Mouse (Mus musculus) ES-E14 (cell line): ENCODE measurements around the gene Kncn. TPM values are rescaled to one million over a fixed set of nuclear protein-coding genes. Genes with fewer than 3 reads are reported as not detected.

ENCODE experiments used
- DNase-seq: peaks from one replicate; pipeline ENCODE4 v3.0.0-alpha.2; 2013; ENCODE audit warnings: low read depth, low spot score
- H3K27ac ChIP-seq: 2 replicates; pipeline ENCODE4 v1.5.1; 2012; ENCODE audit warnings: low read depth, mild to moderate bottlenecking, low read length, moderate library complexity, mixed read lengths; ENCODE audit not compliant: poor library complexity, insufficient read depth, severe bottlenecking
- H3K36me3 ChIP-seq: 2 replicates; pipeline ENCODE4 v1.6.1; 2012; ENCODE audit warnings: mild to moderate bottlenecking, low read length, moderate library complexity, mixed read lengths; ENCODE audit not compliant: control insufficient read depth, poor library complexity, insufficient read depth, severe bottlenecking
- H3K4me1 ChIP-seq, 2 experiments: fragments of 150-350 bp in 1 of 2; sonication (generic) in 1 of 2; 2 replicates each; pipeline ENCODE4 v1.6.1; 2012; ENCODE audit warnings: low read length in 2 of 2, mild to moderate bottlenecking in 1 of 2, mixed read lengths in 1 of 2; ENCODE audit not compliant: control insufficient read depth in 2 of 2, insufficient read depth in 2 of 2, poor library complexity in 1 of 2
- H3K4me3 ChIP-seq, 2 experiments: fragments of 150-350 bp in 1 of 2; sonication (generic) in 1 of 2; 2 replicates each; pipeline ENCODE4 v1.5.1; 2012; ENCODE audit warnings: low read length in 2 of 2, low read depth in 1 of 2, mild to moderate bottlenecking in 1 of 2, mixed read lengths in 1 of 2; ENCODE audit not compliant: insufficient read depth in 1 of 2, poor library complexity in 1 of 2, severe bottlenecking in 1 of 2
- H3K9ac ChIP-seq: 2 replicates; pipeline ENCODE4 v1.6.1; 2012; ENCODE audit warnings: low read depth, mild to moderate bottlenecking, low read length, mixed read lengths; ENCODE audit not compliant: poor library complexity, insufficient read depth, severe bottlenecking
- H3K9me3 ChIP-seq: fragments of 150-350 bp; sonication (generic); 2 replicates; pipeline ENCODE4 v1.6.1; 2012; ENCODE audit warnings: low read depth, mild to moderate bottlenecking, low read length; ENCODE audit not compliant: control insufficient read depth, insufficient read depth
- CHD2 ChIP-seq: IDR thresholded peaks from 2 replicates; pipeline ENCODE4 v1.6.1; 2014; ENCODE audit warnings: mild to moderate bottlenecking, low read depth, low read length, inconsistent platforms
- HCFC1 ChIP-seq: IDR thresholded peaks from 2 replicates; pipeline ENCODE4 v1.6.1; 2012; ENCODE audit warnings: low read length, inconsistent platforms, borderline replicate concordance; ENCODE audit not compliant: insufficient read depth
- MAFK ChIP-seq: IDR thresholded peaks from 2 replicates; pipeline ENCODE4 v1.6.1; 2014; ENCODE audit warnings: mild to moderate bottlenecking, low read depth, low read length, inconsistent platforms; ENCODE audit not compliant: insufficient read depth
- ZC3H11A ChIP-seq: IDR thresholded peaks from 2 replicates; pipeline ENCODE4 v1.6.1; 2012; ENCODE audit warnings: low read depth, mild to moderate bottlenecking, inconsistent platforms, low read length, borderline replicate concordance
- ZNF384 ChIP-seq: IDR thresholded peaks from 2 replicates; pipeline ENCODE4 v1.6.1; 2012; ENCODE audit warnings: low read depth, low read length, inconsistent platforms
- in situ Hi-C, 2 experiments: fragments of 600-800 bp; cut with MboI; formaldehyde crosslinking; loops; one replicate each; pipeline ENCODE4 v1.15.1; 2025; ENCODE audit warnings: low sequenced_read_pairs in 2 of 2, inconsistent platforms in 1 of 2; ENCODE audit not compliant: unreplicated experiment in 2 of 2
- total RNA-seq: library from RNA; depleted of rRNA; stranded (reverse); fragments of 300-350 nt; gene quantifications from 2 replicates; pipeline ENCODE4 v1.2.3, GENCODE M21; 2012; rRNA removed

The Kncn gene
- total RNA-seq, 1 experiment = not detected

- DNase-seq = no peak
- Histone ChIP-seq H3K9ac (no peak overlapping the region), H3K4me3 (no peak overlapping the region), H3K9me3 (no peaks in the 10 kb centered on the region), H3K4me1 (peaks cover 0 to 7% of the 10 kb centered on the region in 2 experiments; a peak in 1 of 4 replicates), H3K27ac (no peak overlapping the region), H3K36me3 (no peaks in the 10 kb centered on the region)
- in situ Hi-C loops = loop anchor here (10.0 to 25.0 kb wide), 3 partner anchors 875 to 1033 kb away; partner anchors contain the start of genes Foxd2 (in 2 of the 2) and Tal1 (in 2 of the 2)
- TF ChIP-seq CHD2 (no peak), ZNF384 (no peak), ZC3H11A (no peak), HCFC1 (no peak), MAFK (no peak)
These were observed 53.1 kb downstream of the Kncn start for GRCm38 (mm10) chr4:115937061-115937976.

- Histone ChIP-seq H3K27ac (no peak overlapping the region), H3K4me3 (peak overlapping the region; percentile 68 to 72; a peak in 1 of 4 replicates), H3K4me1 (peaks cover 0 to 8% of the 10 kb centered on the region in 2 experiments; a peak in 1 of 4 replicates), H3K36me3 (no peaks in the 10 kb centered on the region), H3K9me3 (no peaks in the 10 kb centered on the region), H3K9ac (no peak overlapping the region)
- DNase-seq = no peak
- in situ Hi-C loops = loop anchor here (10.0 to 25.0 kb wide), 3 partner anchors 876 to 1034 kb away; partner anchors contain the start of genes Foxd2 (in 2 of the 2) and Tal1 (in 2 of the 2)
- TF ChIP-seq ZC3H11A (no peak), HCFC1 (no peak), MAFK (no peak), CHD2 (no peak), ZNF384 (no peak)
These were observed 54.3 kb downstream of the Kncn start for GRCm38 (mm10) chr4:115938276-115939160.

Other genes starting within 250 kb of the Kncn start
- gene Cyp4b1, start 236.7 kb upstream of the Kncn start, total RNA-seq = not detected in 2 replicates
- 17.1 and 20.2 TPM in 2 replicates for gene Efcab14, start 146.7 kb upstream of the Kncn start, total RNA-seq
- 0.74 TPM in 1 of 2 replicates, not detected in the other for gene Tex38, start 103.4 kb upstream of the Kncn start, total RNA-seq
- 17.8 and 22.1 TPM in 2 replicates for gene Atpaf1, start 99.6 kb upstream of the Kncn start, total RNA-seq
- 4.0 and 8.3 TPM in 2 replicates for gene Mob3c, start 56.3 kb upstream of the Kncn start, total RNA-seq
- 18.5 and 24.0 TPM in 2 replicates for gene Mknk1, start 45.2 kb upstream of the Kncn start, total RNA-seq
- not detected in 2 replicates for gene 6430628N08Rik, start 6.3 kb downstream of the Kncn start, total RNA-seq
- gene Dmbx1, start 55.5 kb downstream of the Kncn start, total RNA-seq = 0.11 and 0.18 TPM in 2 replicates
- 5.9 and 15.5 TPM in 2 replicates for gene Faah, start 133.5 kb downstream of the Kncn start, total RNA-seq
- 24.8 and 36.8 TPM in 2 replicates for gene Nsun4, start 169.5 kb downstream of the Kncn start, total RNA-seq
- 405 and 420 TPM in 2 replicates for gene Uqcrh, start 190.7 kb downstream of the Kncn start, total RNA-seq
- gene Lrrc41, start 190.9 kb downstream of the Kncn start, total RNA-seq = 32.2 and 42.0 TPM in 2 replicates
- 36.2 and 38.6 TPM in 2 replicates for gene Rad54l, start 239.3 kb downstream of the Kncn start, total RNA-seq
- 48.6 and 51.5 TPM in 2 replicates for gene Pomgnt1, start 239.4 kb downstream of the Kncn start, total RNA-seq